Mouse (Mus musculus) forebrain, embryonic 14.5 days (tissue): ENCODE measurements around the gene Plekhh1. TPM values are rescaled to one million over a fixed set of nuclear protein-coding genes. Genes with fewer than 3 reads are reported as not detected.
A peak's percentile ranks its signal among the peaks of the same experiment; 100 is the strongest.
"Not testable (repeated sequence)": the region's sequence is repeated elsewhere in the genome, so short reads cannot be mapped to it uniquely, and the experiment has no call there.

Source experiments
- ATAC-seq: fragments of 200-750 bp; cut with Nextera tagmentation; 2 replicates; pipeline ENCODE4 v1.8.0; 2017; ENCODE audit warnings: mild to moderate bottlenecking, moderate library complexity
- DNase-seq: peaks from one replicate; pipeline ENCODE4 v3.0.0-alpha.2; 2015; ENCODE audit warnings: low spot score
- H3K27ac ChIP-seq: fragments of 300-500 bp; sonication (generic); 2 replicates; pipeline ENCODE4 v1.5.1; 2014; ENCODE audit warnings: low read depth, mild to moderate bottlenecking, control low read depth, low read length, moderate library complexity
- H3K27me3 ChIP-seq: fragments of 300-500 bp; sonication (generic); replicated peaks from 2 replicates; pipeline ENCODE4 v1.6.1; 2014; ENCODE audit warnings: low read length, control low read depth, mixed read lengths; ENCODE audit not compliant: control insufficient read depth, insufficient read depth
- H3K36me3 ChIP-seq: fragments of 300-500 bp; sonication (generic); 2 replicates; pipeline ENCODE4 v1.6.1; 2014; ENCODE audit warnings: low read length, control low read depth; ENCODE audit not compliant: control insufficient read depth, insufficient read depth
- H3K4me1 ChIP-seq: fragments of 300-500 bp; sonication (generic); 2 replicates; pipeline ENCODE4 v1.6.1; 2014; ENCODE audit warnings: antibody characterized with exemption, low read length, control low read depth; ENCODE audit not compliant: control insufficient read depth, insufficient read depth
- H3K4me2 ChIP-seq: fragments of 300-500 bp; sonication (generic); 2 replicates; pipeline ENCODE4 v1.6.1; 2014; ENCODE audit warnings: mild to moderate bottlenecking, control low read depth, low read length
- H3K4me3 ChIP-seq: fragments of 300-500 bp; sonication (generic); 2 replicates; pipeline ENCODE4 v1.5.1; 2014; ENCODE audit warnings: low read depth, low read length, control low read depth
- H3K9ac ChIP-seq: fragments of 300-500 bp; sonication (generic); 2 replicates; pipeline ENCODE4 v1.6.1; 2014; ENCODE audit warnings: mild to moderate bottlenecking, low read length, control low read depth, moderate library complexity
- H3K9me3 ChIP-seq: fragments of 300-500 bp; sonication (generic); replicated peaks from 2 replicates; pipeline ENCODE4 v1.6.1; 2016; ENCODE audit warnings: low read length, control low read depth, mixed read lengths; ENCODE audit not compliant: control insufficient read depth
- WGBS: fragments of 180-500 bp; shearing (Covaris S2); extraction: QIAGEN DNeasy Blood & Tissue Kit; methylation state at CpG from one replicate; pipeline ENCODE4 v1.1.7; 2014; 5-methylcytosine and 5-hydroxymethylcytosine counted together
- polyA plus RNA-seq: library from polyadenylated mRNA; unstranded; fragments of >200 nt; fragmentation: Nextera tagmentation; extraction: Ambion mirVana; gene quantifications from 2 replicates; pipeline ENCODE4 v1.2.1, GENCODE M21; 2014

The Plekhh1 gene
- polyA plus RNA-seq, 1 experiment from 2014 or later, result 1.3 TPM

- Histone ChIP-seq H3K27ac (no peak overlapping the region), H3K9ac (no peak overlapping the region), H3K4me2 (no peak overlapping the region), H3K4me1 (no peaks in the 10 kb centered on the region; the same call in 1 of the 2 replicates), H3K27me3 (no peaks in the 10 kb centered on the region), H3K9me3 (no peaks in the 10 kb centered on the region), H3K36me3 (no peaks in the 10 kb centered on the region), H3K4me3 (no peak overlapping the region)
- no peak for ATAC-seq
- WGBS, result 39% methylated on average over 4 of the region's 4 CpGs
- no peak for DNase-seq
Observed at GRCm38 (mm10) chr12:79017994-79018399, 11.0 kb upstream of the Plekhh1 start.

GRCm38 (mm10) chr12:79021902-79022301 lies 7.1 kb upstream of the Plekhh1 start:
- H3K4me3 ChIP-seq, result no peak overlapping the region
- no peaks in the 10 kb centered on the region for H3K9me3 ChIP-seq
- H3K4me1 ChIP-seq, result no peaks in the 10 kb centered on the region
- no peak overlapping the region for H3K9ac ChIP-seq
- no peak overlapping the region for H3K4me2 ChIP-seq
- no peak for ATAC-seq
- H3K36me3 ChIP-seq, result no peaks in the 10 kb centered on the region
- 74% methylated on average over 1 of the region's 1 CpGs for WGBS
- no peak overlapping the region for H3K27ac ChIP-seq
- H3K27me3 ChIP-seq, result no peaks in the 10 kb centered on the region
- DNase-seq, result no peak

GRCm38 (mm10) chr12:79022882-79023281 lies 6.1 kb upstream of the Plekhh1 start:
- WGBS, result 12% methylated on average over 3 of the region's 3 CpGs
- Histone ChIP-seq H3K27me3 (no peaks in the 10 kb centered on the region), H3K4me1 (no peaks in the 10 kb centered on the region), H3K36me3 (no peaks in the 10 kb centered on the region), H3K4me2 (no peak overlapping the region), H3K4me3 (no peak overlapping the region), H3K9ac (no peak overlapping the region), H3K9me3 (no peaks in the 10 kb centered on the region), H3K27ac (no peak overlapping the region)
- DNase-seq (peak; percentile 66), ATAC-seq (0 out of 2 replicates have a peak, but pooled peaks have one; percentile 37)

- H3K36me3 ChIP-seq, ATAC-seq, H3K27me3 ChIP-seq, DNase-seq, H3K9ac ChIP-seq, H3K27ac ChIP-seq, H3K9me3 ChIP-seq, H3K4me1 ChIP-seq, H3K4me3 ChIP-seq, H3K4me2 ChIP-seq: not testable (repeated sequence)
- 92% methylated on average over 8 of the region's 8 CpGs for WGBS
Observed at GRCm38 (mm10) chr12:79027526-79027925, 1.4 kb upstream of the Plekhh1 start.

DNA sequence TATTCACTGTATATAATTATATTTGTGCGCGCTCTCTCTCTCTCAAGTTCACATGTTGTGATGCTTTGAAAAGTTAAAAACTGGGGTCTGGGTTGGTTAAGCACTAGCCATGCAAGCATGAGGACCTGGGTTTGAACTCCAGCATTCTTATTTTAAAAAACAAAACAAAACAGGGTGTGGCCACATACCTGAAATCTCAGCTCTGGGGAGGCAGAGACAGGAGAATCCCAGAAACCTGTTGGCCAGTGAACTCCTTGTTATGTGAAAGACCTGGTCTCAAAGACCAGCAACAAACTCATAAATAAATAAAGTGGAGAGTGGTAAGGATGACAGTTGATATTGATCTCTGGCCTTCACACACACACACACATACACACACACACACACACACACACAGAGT lies 5.4 kb downstream of the Plekhh1 start:
- ATAC-seq (no peak), DNase-seq (no peak)
- H3K9me3 ChIP-seq, result no peaks in the 10 kb centered on the region
- no peak overlapping the region for H3K4me2 ChIP-seq
- H3K27me3 ChIP-seq, result no peaks in the 10 kb centered on the region
- H3K27ac ChIP-seq, result no peak overlapping the region
- no peak overlapping the region for H3K9ac ChIP-seq
- no peaks in the 10 kb centered on the region for H3K4me1 ChIP-seq
- H3K4me3 ChIP-seq, result no peak overlapping the region
- no peaks in the 10 kb centered on the region for H3K36me3 ChIP-seq
- WGBS, result 99% methylated on average over 2 of the region's 2 CpGs

GRCm38 (mm10) chr12:79035349-79035748 lies 6.4 kb downstream of the Plekhh1 start:
- H3K4me1 ChIP-seq, result no peaks in the 10 kb centered on the region
- H3K4me2 ChIP-seq, result no peak overlapping the region
- no peaks in the 10 kb centered on the region for H3K9me3 ChIP-seq
- no peak overlapping the region for H3K27ac ChIP-seq
- no peaks in the 10 kb centered on the region for H3K27me3 ChIP-seq
- ATAC-seq, result no peak
- H3K36me3 ChIP-seq, result no peaks in the 10 kb centered on the region
- 58% methylated on average over 3 of the region's 3 CpGs for WGBS
- H3K9ac ChIP-seq, result no peak overlapping the region
- no peak for DNase-seq
- no peak overlapping the region for H3K4me3 ChIP-seq

DNA sequence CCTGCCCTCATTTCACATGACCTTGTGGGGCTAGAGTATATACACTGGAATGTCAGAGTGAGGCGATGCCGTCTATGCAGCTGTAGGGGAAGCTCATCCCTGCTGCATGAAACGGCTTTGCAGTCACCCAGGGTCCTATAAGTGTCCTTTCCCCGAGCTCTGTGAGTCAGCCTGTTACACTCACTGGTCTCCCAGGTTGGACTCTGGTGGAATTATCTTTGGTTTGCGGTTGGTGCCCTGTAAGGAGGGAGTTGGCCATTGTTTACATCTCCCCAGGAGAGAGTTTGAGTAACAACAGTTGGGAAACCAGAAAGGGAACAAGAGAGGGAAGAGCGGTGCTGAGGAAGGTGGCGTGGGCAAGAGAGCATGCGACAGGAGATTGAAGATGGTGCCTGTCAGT lies 10.7 kb downstream of the Plekhh1 start:
- peaks cover 6% of the 10 kb centered on the region; the same call in 1 of the 2 replicates for H3K36me3 ChIP-seq
- ATAC-seq (no peak), DNase-seq (no peak)
- H3K4me2 ChIP-seq, result no peak overlapping the region
- 74% methylated on average over 8 of the region's 8 CpGs for WGBS
- no peaks in the 10 kb centered on the region for H3K4me1 ChIP-seq
- no peak overlapping the region for H3K9ac ChIP-seq
- H3K4me3 ChIP-seq, result no peak overlapping the region
- no peak overlapping the region for H3K27ac ChIP-seq
- H3K9me3 ChIP-seq, result no peaks in the 10 kb centered on the region
- H3K27me3 ChIP-seq, result no peaks in the 10 kb centered on the region

GRCm38 (mm10) chr12:79040201-79040827 lies 11.4 kb downstream of the Plekhh1 start:
- Histone ChIP-seq H3K4me2 (no peak overlapping the region), H3K36me3 (peaks cover 6% of the 10 kb centered on the region; the same call in 1 of the 2 replicates), H3K9ac (no peak overlapping the region), H3K27ac (no peak overlapping the region), H3K4me1 (no peaks in the 10 kb centered on the region), H3K4me3 (no peak overlapping the region), H3K9me3 (no peaks in the 10 kb centered on the region), H3K27me3 (no peaks in the 10 kb centered on the region)
- DNase-seq, result no peak
- ATAC-seq, result no peak
- 91% methylated on average over 11 of the region's 11 CpGs for WGBS

DNA sequence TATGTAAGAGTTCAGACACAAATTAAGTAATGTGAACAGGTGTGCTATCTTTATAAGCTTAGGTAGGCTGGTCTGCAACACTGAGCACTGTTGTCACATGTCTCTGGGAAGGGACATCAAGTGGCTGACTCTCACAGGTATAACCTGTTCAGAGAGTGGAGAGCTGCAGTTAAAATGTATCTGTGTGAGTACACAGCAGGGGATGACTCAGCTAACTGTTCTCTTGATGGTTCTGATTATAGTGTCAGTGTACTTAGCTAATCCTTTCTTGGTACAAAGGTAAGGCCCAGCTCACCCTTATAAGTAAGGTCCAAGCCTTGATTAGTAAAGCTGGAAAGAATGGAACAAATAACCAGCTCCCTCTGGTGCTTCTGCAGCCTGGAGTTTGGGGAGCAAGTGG lies 12.5 kb downstream of the Plekhh1 start:
- H3K9ac ChIP-seq, result no peak overlapping the region
- H3K27me3 ChIP-seq, result no peaks in the 10 kb centered on the region
- H3K36me3 ChIP-seq, result peaks cover 6% of the 10 kb centered on the region; the same call in 1 of the 2 replicates
- no peaks in the 10 kb centered on the region for H3K9me3 ChIP-seq
- DNase-seq (no peak), ATAC-seq (no peak)
- H3K4me3 ChIP-seq, result no peak overlapping the region
- no peak overlapping the region for H3K27ac ChIP-seq
- H3K4me1 ChIP-seq, result no peaks in the 10 kb centered on the region
- no peak overlapping the region for H3K4me2 ChIP-seq
